Mouse (Mus musculus) MEL-GATA-1-ER (cell line): ENCODE results near the gene Abhd6.
"Not testable (repeated sequence)": the region's sequence is repeated elsewhere in the genome, so short reads cannot be mapped to it uniquely, and the experiment has no call there.

ENCODE experiments used
- DNase-seq: peaks from one replicate; pipeline ENCODE4 v3.0.0-alpha.2; 2012; ENCODE audit warnings: low read depth; ENCODE audit errors: extremely low read depth

Abhd6 gene

DNA sequence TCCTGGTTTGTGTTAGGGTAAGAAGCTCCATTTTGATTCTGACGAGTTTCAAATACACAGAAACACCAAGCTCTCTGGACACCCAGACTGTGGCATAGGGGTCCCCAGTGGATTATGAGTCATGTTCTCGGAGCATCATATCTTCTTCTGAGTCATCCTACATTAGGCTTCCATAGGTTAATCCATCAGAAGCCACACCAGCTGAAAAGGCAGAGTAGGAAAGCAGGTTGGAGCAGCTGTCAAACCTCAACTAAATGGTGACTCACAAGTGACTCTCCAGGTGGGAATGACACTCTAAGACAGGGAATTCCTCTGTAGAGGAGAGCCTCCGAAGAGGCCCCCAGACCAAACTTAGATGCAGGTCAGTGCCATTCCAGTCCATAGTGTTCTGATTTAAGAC, 3.7 kb upstream of the Abhd6 start:
- DNase-seq = no peak

DNA sequence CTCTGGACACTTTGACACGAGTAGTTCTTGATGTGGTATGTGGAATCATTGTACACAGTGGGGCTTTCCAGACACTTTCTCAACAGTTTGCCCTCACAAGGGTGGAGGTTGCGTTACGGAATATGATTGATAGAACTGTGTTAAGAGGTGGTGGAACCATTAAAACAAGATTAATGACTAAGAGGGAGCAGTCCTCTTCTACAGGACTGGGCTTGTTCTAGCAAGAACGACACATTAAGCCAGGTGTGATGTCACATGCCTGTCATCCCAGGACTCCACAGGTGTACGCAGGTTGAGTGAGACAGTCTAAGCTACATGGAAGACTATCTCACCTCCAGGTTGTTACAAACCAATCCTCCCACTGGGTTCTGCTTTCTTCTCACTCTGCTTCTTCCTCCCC, 3.3 kb upstream of the Abhd6 start:
- no peak for DNase-seq

DNA sequence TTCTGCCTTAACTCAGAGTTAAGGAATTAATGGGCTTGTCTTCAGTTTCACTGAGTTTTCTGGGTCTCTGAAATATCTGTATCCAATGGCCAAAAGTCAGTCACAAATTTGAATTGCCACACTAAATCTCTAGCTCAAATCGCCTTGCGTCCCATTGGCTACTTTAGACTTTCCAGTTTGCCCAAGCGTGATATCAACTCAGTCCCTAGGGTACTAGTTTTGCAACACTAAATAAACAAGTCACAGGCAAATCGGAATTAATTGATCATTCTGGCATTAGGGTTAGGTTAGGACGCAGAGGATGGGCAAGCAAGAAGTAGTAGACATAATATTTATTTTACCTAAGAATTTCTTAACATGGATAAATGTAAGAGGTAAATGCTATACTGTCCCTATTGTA, 2.5 kb upstream of the Abhd6 start:
- no peak for DNase-seq

DNA sequence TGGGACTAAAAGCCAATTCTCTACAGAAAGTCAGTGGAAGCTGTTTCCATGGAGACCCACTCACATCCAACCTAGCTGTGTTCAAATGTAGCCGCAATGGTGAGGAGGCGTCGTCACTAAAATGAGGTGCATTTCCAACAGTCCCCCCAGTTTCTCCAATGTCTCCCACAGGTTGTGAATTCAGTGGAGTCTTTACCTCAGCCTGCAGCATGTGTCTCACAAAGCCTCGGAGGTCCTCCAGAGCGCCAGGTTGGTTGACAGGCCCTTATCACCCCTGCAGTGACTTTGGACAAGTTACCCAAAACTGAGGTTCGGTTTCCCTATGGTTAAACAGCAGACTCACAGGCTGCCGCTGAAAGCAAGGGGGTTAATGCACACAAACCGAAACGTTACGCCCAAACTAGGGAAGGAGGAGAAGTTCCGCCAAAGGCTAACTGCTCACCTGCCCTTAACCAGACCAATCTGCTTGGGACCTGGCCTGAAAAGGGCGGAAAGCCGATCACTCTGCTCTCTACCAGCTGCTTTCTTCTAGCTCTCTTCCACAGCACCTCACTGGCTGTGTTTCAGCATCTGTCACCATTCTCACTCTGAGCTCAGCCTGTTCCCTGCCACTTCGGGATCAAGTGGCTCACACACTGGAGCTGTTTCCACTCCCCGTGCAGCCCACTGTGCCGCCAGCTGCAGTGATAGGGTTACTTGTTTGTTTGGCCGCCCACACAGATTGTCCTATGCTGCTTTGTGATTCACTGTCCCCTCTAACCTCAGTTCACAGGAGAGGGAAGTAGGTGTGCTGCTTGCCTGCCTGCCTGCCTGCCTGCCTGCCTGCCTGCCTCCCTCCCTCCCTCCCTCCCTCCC, 1.6 kb upstream of the Abhd6 start:
- DNase-seq = no peak

DNA sequence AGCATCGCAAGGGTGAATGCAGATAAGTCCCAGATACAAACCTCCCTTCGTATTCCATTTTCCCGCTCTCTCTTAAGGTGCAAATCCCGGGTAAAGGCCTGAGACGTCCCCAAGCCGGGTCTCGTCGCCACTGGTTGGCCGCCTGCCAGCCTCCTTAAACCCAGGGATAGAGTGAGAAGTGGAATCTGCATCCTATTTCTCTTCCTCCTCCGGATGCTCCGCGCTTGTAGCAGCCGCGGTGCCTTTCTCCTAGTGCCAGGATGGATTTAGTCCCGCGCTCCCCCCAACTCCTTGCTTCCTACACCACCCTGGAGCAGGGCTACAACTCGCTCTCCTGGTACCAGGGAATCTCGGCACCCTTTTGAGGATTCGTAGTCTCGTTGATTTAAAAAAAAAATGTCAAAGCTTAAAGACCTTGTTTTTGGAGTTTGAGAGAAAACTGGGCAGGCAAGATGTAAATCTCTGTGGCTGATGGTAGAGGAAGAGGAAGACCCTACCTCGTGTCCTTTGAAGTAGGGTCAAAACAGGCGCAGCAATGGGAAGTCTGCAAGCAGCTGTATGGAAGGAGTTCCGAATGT, 480 bp downstream of the Abhd6 start:
- no peak for DNase-seq

DNA sequence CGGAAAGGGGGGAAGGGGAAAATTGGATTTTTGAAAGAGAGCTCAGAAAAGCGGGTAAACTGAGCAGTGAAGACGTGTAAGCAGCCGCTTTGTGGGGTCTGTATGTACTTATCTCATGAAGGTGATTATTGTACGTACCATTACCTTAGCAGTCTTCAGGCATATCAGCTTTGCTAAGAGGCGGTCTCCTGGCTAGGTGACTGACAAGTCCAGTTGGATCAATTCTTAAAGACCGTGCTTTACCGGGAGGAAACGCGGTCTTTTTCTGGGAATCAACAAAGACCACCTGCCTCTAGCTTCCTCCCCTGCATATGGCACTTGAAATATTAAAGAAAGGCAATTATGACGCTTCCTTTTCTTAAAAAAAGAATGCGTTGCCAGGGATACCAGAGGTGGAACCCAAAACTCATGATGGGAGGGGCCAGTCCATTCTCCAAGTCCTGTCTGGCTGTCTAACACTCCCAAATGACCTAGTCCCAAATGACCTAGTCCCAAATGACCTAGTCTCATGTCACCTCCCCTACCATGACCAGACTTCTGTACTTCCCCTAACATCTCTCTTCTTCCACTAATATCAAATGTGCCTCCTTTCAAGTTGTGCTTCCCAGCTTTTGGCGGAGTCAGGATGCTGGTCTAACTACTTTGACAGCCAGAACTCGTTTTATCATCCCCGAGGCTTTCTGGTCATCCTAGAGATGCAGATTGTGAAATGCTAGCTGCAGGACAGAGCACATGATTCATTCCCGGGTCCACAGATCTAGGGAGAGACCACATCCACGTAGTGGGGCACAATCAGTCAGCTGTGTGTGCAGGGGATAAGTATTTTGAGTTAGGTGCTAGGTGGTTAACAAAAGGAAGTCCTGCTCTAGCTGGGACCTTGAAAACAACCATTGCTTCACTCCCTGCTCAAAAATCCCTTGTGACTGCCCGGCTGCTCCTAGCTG, 1.3 kb downstream of the Abhd6 start:
- DNase-seq = no peak

DNA sequence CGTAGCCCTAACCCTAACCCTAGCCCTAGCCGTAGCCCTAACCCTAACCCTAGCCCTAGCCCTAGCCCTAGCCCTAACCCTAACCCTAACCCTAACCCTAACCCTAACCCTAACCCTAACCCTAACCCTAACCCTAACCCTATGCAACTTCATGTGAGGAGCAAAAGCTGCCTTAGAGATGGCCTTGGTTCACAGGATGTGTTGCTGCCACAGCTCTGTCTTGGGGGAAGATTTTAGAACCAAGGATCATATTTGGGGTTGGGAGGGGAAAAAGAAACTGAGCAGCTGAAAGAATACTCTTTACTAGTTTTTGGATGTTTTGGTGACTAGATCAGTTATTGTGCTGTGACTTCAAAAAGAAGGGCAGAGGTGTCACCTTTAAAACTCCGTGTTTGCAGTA, 3.4 kb downstream of the Abhd6 start:
- not testable (repeated sequence) for DNase-seq

DNA sequence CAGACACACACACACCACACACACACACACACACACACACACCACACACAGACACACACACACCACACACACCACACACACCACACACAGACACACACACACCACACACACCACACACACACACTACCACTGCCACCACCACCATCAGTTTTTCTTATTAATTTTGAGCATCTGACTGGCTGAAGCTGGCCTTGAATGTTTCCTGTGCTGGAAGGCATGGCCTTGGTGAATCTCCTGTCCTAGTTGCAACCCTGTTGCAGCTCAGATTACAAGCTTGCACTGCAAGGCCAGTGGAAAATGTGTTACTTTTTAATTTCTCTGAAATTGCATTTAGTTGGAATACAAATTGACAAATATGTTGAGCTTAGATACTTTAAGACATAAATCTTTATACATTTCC, 4.4 kb downstream of the Abhd6 start:
- no peak for DNase-seq

DNA sequence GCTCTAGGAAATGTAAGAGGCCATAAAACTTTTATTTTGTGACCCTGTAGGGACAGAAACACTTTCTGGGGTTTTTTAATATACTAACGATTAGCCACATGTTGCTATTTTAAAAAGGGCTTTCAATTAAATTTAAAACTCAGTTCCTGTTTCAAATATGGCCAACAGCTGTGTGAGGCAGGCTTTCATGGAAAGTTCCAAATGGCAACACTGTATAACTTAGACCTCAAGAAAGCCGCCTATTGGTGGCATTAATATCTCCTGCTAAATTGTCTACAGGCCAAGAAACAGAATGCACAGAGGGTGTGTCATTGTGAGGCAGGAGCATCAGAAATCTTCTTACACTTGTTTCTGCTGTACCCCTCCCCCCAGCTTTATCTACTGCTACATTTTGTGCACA, 4.8 kb downstream of the Abhd6 start:
- DNase-seq = no peak

DNA sequence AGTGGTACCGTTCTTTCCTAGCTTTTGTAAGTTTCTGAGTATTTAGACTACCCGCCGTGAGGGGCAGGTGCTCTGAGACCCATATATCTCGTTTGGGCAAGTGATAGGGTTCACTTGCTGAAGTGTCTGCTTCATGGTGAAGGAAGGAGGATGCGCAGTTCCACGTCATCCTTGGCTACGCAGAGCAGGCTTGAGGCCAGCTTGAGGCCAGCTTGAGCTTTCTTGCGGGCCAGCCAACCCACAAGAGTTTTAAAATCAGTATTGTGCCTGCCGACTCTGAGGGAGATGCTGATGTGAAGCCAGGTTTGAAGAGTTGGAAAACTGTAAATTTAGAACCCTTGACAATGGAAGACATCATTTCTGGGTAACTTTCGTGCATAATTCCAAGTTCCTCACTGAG, 5.2 kb downstream of the Abhd6 start:
- DNase-seq = no peak

DNA sequence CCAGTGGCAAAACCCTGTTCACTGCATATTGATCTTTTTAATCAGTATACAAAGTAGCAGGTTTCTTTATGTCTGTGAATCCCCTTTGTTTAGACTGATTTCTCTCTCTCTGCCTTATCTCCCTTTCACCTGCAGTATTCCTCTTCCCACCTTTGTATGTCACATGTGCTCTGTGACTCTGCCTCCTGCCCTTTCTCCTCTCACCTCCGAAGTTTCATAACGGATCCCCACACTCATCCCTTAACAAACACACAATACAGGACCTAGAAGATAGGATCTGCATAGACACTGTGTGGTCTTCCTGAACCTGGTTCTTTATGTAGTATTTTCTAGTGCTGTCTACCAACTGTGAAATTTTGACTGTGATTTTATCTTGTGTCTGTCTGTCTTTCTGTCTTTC, 8.6 kb downstream of the Abhd6 start:
- no peak for DNase-seq

DNA sequence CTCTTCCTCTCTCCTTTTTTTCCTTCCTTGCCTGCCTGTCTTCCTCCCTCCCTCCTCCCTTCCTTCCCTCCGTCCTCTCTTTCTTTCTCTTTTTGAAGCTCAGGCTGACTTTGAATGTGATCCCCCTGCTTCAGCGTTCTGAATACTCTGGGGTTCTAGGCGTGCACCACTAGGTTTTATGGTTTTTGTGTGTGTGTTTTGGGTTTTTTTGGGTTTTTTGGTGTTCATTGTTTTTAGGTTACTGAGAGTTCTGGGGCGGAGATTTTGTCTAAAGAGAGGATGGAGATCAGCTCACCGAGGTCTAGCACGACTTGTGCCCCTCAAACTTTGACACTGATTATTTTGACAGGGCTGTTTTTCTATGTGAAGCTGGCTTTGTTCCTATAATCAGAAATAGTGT, 9.2 kb downstream of the Abhd6 start:
- no peak for DNase-seq

DNA sequence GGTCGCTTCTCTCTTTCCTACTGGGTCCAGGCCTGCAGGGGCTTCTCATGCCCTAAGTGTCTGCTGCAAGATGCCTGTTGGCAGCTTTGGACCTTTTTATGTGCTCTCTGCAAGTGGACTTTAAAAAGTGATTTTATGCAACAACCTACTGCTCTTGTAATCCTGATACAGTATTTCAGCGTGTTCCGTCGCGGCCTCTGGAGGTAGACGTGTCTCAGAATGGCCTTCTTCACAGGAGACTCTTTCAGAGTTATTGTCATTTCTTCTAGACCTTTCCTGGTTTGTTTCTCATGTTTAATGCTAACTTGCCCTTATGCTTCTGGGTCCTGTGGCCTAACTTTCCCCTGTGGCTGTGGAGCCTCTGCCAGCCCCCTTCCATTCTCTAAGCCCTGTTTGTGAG, 13.1 kb downstream of the Abhd6 start:
- no peak for DNase-seq

DNA sequence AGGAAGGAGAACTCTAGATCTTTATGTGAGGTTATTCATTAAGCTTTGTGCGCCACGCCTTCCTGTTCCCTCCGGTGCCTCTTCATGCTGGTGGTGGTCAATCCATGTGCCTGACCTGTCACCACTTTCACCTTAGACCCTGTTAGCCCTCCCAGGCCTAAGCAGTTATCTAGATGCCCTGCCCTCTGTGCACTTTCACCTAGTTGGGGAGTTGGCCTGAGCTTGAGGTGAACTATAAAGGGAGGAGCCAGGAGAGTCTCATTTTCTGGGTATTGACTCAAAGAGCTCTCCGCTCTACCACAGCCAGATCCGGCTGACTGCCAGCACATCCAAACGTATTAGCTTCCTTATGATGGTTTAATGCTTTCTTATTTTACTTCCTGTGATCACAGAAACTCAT, 13.6 kb downstream of the Abhd6 start:
- no peak for DNase-seq

DNA sequence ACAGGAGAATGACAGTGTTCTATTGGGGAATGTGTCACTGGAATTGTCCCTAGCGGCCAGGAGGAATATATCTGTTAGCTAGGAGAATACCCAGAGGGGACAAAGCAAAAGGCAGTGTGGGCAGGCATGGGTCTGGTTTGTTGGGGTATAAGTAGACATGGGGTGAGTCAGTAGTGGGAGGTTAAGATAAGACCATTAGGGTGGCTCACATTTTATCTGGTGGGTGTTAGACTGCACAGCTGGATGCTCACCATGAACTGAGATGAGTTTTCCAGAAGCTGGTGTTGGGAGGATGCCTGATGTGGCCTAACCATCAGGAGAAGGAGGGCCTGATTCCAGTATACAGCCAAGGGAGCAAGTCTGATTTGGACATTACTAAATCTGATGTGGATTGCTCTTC, 14.2 kb downstream of the Abhd6 start:
- no peak for DNase-seq

DNA sequence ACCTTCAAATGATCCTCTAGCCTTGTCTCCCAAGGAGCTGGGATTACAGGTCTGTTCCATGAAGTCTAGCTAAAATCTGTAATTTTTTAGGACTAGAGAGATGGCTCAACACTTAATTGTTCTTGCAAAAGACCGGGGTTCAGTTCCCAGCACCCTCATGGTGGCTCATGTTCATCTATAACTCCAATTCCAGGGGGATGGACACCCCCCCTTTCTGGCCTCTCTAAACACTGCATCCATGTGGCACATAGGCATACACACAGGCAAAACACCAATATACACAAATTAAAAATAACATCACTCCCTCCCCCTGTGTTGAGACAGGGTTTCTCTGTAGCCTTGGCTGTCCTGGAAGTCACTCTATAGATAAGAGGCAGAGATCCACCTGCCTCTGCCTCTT, 17.3 kb downstream of the Abhd6 start:
- no peak for DNase-seq

DNA sequence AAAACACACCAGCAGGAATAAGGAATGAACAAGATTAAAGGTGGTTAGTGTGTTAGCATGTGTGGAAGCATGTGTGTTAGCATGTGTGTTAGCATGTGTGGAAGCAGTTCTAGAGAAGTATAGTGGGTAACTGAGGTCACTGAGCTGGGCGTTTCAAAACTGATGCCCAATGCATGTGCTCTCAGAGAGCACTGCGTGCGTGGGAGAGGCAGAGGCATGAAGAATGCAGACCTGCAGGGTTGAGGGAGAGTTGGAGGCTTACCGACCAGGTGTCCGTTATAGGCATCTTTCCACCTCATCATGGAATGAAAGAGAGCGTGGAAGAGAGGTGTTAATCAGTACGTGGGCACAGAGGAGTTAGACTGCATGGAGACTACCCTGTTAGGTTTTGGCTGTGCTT, 17.8 kb downstream of the Abhd6 start:
- no peak for DNase-seq

DNA sequence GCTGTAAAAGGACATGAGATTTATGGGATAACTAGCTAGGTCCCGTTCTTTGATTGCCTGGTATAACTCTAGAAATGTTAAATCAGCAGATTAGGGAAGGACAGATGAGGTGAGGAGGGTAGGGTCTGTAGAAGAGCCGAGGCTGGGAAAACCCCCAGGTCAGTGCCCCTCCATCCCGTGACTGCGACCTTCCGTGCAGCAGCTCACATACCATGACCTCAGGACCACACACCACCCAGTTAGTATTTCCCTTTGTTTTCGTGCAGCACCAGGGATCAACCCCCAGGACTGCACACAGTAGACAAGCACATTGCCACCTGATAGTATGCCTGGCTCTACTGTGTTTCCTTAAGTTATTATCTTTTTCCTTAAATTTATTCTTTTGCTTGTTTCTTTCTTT, 21.8 kb downstream of the Abhd6 start:
- DNase-seq = no peak

DNA sequence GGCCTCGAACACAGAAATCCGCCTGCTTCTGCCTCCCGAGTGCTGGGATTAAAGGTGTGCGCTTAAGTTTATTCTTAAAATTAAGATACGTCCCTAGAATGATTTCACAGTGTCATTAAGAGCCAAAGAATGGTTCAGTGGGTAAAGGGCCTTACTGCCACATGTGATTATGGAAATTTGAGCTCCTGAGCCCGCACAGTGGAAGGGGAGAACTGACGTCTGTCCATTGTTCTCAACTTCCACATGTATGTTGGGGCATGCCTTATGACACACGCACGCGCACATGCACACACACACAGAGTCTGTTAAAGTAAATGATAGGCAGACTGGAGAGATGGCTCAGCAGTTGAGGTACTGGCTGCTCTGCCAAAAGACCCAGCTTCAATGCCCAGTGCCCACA, 22.2 kb downstream of the Abhd6 start:
- DNase-seq = no peak

DNA sequence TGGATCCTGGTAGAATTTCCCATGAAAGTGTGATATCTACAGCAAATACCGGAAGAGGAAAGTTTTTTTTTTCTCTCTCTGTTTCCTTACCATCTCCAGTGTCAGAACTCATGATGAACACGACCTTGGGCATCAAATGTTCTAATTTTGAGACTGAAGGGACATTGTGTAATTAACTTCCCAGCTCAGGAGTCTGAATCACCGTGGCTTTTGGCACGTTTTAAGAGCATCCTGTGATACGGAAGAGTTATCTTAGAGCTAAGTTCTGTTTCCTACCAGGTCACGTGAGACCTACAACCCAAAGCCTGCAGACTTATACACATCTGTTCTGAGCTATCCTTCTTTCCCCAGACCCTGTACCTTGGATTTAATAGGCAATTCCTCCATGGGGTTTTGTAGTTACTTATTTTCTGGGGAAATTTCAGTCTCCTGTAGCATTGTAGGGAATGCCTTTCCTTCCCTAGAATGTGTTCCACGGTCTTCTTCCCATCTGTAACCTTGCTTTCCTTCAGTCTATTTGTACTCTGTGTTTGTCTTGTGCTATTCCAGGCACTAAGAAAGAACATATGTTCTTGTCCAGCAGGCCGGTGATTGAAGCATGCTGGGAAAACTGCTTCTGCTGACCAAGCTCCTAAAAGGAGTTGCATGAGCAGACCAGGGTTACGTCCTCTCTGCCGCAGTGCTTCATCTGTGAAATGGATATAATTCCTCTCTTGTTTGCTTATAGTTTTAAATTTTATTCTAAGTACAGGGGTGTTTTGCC, 24.2 kb downstream of the Abhd6 start:
- DNase-seq = no peak

DNA sequence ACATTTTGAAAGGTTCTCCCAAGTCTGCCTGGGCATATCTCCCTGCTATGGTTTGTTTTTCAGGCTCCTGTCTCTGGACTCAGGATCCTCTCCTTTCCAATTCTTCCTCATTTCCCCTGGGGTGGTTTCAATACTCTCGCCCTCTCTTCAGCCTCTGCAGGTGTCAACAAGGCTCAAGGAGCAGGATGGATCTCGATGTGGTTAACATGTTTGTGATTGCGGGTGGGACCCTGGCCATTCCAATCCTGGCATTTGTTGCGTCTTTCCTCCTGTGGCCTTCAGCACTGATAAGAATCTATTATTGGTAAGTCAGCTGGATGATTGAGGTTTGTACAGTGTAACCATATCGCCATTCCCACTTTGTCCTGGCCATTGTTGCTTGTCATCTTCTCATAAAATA, 25.4 kb downstream of the Abhd6 start:
- no peak for DNase-seq

DNA sequence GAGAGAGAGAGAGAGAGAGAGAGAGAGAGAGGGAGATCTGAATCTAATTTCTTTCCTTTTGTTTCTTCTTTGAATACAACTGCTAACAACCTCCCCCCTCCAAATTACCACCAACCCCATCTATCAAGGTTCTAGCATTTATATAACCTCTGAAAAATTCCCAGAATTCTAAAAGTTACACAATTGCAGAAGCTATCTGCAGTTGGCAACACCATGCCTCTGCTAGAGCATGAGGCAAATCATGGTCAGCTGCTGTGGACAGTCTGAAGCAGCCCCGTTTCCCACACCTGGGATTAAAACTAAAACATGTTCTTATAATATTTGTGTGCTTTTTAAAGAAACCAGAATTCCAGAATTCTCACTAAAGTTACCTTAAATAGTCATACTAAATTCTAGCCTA, 27.1 kb downstream of the Abhd6 start:
- no peak for DNase-seq
